Mouse (Mus musculus) thymus, postnatal 0 days (tissue): ENCODE data around the gene Peli2. TPM values are rescaled to one million over a fixed set of nuclear protein-coding genes. Genes with fewer than 3 reads are reported as not detected.

Experiments used
- DNase-seq: peaks from one replicate; pipeline ENCODE4 v3.0.0-alpha.2; 2015; ENCODE audit warnings: low spot score
- polyA plus RNA-seq: library from polyadenylated mRNA; unstranded; fragments of >200 nt; fragmentation: Nextera tagmentation; extraction: Ambion mirVana; gene quantifications from 2 replicates; pipeline ENCODE4 v1.2.1, GENCODE M21; 2015

The Peli2 gene
- polyA plus RNA-seq, 1 experiment from 2014 or later, result 1.0 TPM

- DNase-seq, result no peak
Observed at GRCm38 (mm10) chr14:48187100-48187499, 66.5 kb downstream of the Peli2 start.

- no peak for DNase-seq
Observed at GRCm38 (mm10) chr14:48189330-48189729, 68.7 kb downstream of the Peli2 start.

- no peak for DNase-seq
Observed at GRCm38 (mm10) chr14:48190946-48191345, 70.3 kb downstream of the Peli2 start.

GRCm38 (mm10) chr14:48191925-48192324 is 71.3 kb downstream of the Peli2 start:
- no peak for DNase-seq

- no peak for DNase-seq
Observed at GRCm38 (mm10) chr14:48196804-48197203, 76.2 kb downstream of the Peli2 start.

- DNase-seq, result no peak
Observed at GRCm38 (mm10) chr14:48197287-48197686, 76.7 kb downstream of the Peli2 start.

GRCm38 (mm10) chr14:48198190-48198954 is 77.7 kb downstream of the Peli2 start:
- no peak for DNase-seq

GRCm38 (mm10) chr14:48198957-48199356 is 78.3 kb downstream of the Peli2 start:
- peak; percentile 31 for DNase-seq

GRCm38 (mm10) chr14:48199506-48199905 is 78.9 kb downstream of the Peli2 start:
- DNase-seq, result no peak

GRCm38 (mm10) chr14:48200291-48200690 is 79.7 kb downstream of the Peli2 start:
- no peak for DNase-seq

GRCm38 (mm10) chr14:48200788-48201187 is 80.2 kb downstream of the Peli2 start:
- DNase-seq, result no peak

GRCm38 (mm10) chr14:48201403-48201802 is 80.8 kb downstream of the Peli2 start:
- no peak for DNase-seq

GRCm38 (mm10) chr14:48202096-48203036 is 81.7 kb downstream of the Peli2 start:
- DNase-seq, result peak; percentile 79

- DNase-seq, result no peak
Observed at GRCm38 (mm10) chr14:48205044-48205443, 84.4 kb downstream of the Peli2 start.

GRCm38 (mm10) chr14:48205635-48206034 is 85.0 kb downstream of the Peli2 start:
- no peak for DNase-seq

- DNase-seq, result no peak
Observed at GRCm38 (mm10) chr14:48207119-48207518, 86.5 kb downstream of the Peli2 start.

- DNase-seq, result no peak
Observed at GRCm38 (mm10) chr14:48207746-48208640, 87.4 kb downstream of the Peli2 start.

- no peak for DNase-seq
Observed at GRCm38 (mm10) chr14:48209436-48209835, 88.8 kb downstream of the Peli2 start.

GRCm38 (mm10) chr14:48210089-48210488 is 89.5 kb downstream of the Peli2 start:
- no peak for DNase-seq

GRCm38 (mm10) chr14:48211526-48211925 is 90.9 kb downstream of the Peli2 start:
- no peak for DNase-seq

- no peak for DNase-seq
Observed at GRCm38 (mm10) chr14:48212839-48213238, 92.2 kb downstream of the Peli2 start.
